Mouse (Mus musculus) cerebral cortex, adult 2 months (tissue): ENCODE results near the gene Rap1gds1.

Experiments
- WGBS: fragments of 180-500 bp; shearing (Covaris S2); methylation state at CpG from one replicate; pipeline ENCODE4 v1.1.7; 2018; 5-methylcytosine and 5-hydroxymethylcytosine counted together

Gene Rap1gds1

DNA sequence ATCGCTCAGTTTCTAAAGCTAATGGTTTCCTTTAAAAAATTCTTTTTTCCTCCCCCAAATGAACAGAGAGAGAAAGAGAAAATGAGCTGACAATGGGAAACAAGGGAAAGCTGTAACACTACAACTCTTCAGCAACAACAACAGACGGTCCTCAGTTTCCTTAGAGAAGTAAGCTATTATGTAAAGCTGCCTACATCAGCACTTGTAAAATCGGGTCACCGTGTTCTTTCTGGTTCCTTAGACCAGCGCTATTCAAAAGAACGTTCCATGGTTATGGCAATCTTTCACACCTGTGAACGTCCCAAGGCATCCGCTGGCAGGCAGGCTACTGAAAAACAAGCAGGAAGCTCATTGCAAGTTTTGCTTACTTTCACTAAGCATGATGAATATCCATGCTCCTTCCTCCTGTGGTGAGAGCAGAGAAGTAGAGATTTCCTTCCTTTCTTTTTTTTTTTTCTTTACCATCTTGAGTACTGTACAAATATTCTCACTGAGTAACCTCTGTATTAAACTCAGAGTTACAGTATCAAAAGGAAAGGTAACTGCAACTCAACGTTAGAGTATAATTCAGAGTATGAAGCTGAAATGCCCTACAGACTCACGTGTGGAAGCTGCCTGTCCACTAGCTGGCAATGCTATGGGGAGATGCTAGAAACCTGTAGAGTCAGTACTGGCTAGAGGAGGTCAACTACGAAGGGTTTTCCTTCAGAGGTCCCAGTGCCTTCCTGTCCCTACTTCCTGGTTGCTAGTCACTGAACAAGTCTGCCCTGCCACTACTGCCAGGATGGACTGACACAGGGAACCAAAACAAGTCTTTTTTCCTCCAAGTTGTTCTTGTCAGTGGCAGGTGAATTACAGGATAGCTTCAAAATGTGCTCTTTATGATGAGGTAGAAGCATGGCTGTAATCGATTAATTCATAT is 26.0 kb downstream of the Rap1gds1 start:
- WGBS = 54% methylated on average over 12 of the region's 12 CpGs

DNA sequence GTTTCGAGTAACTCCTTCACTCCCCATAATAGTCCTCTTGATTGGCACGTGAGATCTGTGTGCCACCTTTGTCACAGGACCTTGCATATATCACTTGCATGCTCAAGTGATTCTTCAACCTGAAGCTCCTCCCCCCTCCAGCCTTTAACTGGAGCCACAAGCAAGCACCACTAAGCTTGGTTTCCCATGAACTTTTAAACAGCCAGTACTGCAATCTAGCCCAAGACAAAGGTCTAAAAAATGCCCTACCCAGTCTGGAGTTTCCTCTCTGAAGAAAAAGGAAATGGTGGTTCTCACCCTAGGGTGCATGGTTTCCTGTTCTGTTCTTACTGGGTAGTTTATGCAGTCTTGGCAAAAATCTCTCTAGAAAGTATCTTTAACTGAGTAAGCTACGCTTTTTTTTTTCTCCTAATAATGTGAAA is 32.6 kb downstream of the Rap1gds1 start:
- 75% methylated on average over 3 of the region's 3 CpGs for WGBS

DNA sequence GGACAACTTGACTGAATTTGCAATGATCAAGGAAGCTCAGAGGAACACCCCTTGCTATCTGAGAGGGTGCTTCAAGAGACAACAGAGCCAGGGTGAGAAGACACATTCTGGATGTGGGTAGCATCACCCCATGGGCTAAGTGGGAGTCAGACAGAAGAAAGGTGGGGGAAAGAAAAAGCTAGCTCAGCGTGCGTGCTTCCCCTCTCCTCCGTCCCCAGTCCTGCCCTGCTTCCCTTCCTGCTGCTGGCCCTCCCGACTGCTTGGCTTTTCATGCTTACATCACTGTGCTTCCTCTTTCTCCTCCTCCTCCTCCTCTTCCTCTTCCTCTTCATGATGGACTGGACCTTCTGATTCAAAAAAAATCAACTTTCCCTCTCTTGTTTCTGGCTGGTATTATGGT is 33.1 kb downstream of the Rap1gds1 start:
- 73% methylated on average over 4 of the region's 4 CpGs for WGBS

GRCm38 (mm10) chr3:139037030-139037429 is 38.0 kb downstream of the Rap1gds1 start:
- 93% methylated on average over 4 of the region's 4 CpGs for WGBS

DNA sequence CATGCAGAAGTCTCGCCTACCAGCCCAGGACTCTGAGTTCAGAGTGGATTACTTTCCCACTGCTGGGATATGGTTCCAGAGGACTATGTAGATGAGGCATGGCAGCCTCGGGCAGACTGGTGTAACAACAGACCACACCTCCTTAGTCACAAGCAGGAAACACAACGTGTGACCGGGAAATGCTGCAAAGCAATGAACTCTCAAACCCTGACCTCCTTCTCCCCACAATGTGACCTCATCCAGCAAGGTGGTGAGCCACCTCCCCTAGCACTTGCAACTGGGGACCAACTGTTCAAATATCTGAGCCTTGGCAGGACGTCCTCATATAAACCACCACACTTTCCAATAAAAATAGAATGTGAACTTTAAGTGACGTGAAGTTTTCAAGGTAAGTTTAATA is 41.8 kb downstream of the Rap1gds1 start:
- WGBS = 80% methylated on average over 6 of the region's 6 CpGs

- WGBS = 51% methylated on average over 4 of the region's 4 CpGs
Observed at GRCm38 (mm10) chr3:139030644-139031227, 44.3 kb downstream of the Rap1gds1 start.

GRCm38 (mm10) chr3:139025077-139025476 is 49.9 kb downstream of the Rap1gds1 start:
- 49% methylated on average over 5 of the region's 5 CpGs for WGBS

DNA sequence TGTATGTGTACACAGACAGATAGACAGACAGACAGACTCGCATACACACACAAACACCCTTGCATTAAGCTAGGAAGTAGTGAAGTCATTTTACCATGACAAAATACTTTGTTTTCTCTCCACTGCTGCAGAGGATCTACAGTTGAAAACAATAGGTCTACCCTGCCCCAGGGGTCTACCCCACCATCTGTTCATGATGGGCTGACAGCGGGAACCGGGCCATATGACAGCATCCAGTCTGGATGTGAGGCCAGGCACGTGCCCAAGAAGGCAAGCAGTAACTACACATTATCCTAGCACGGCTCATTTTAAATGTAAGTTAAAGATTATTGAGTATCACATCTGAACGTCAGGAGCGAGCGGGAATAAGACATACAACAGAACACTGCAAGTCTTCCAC is 51.4 kb downstream of the Rap1gds1 start:
- 56% methylated on average over 8 of the region's 8 CpGs for WGBS

- WGBS = 39% methylated on average over 9 of the region's 9 CpGs
Observed at GRCm38 (mm10) chr3:139012352-139012751, 62.6 kb downstream of the Rap1gds1 start.

- 57% methylated on average over 6 of the region's 6 CpGs for WGBS
Observed at GRCm38 (mm10) chr3:139002774-139003173, 72.2 kb downstream of the Rap1gds1 start.

DNA sequence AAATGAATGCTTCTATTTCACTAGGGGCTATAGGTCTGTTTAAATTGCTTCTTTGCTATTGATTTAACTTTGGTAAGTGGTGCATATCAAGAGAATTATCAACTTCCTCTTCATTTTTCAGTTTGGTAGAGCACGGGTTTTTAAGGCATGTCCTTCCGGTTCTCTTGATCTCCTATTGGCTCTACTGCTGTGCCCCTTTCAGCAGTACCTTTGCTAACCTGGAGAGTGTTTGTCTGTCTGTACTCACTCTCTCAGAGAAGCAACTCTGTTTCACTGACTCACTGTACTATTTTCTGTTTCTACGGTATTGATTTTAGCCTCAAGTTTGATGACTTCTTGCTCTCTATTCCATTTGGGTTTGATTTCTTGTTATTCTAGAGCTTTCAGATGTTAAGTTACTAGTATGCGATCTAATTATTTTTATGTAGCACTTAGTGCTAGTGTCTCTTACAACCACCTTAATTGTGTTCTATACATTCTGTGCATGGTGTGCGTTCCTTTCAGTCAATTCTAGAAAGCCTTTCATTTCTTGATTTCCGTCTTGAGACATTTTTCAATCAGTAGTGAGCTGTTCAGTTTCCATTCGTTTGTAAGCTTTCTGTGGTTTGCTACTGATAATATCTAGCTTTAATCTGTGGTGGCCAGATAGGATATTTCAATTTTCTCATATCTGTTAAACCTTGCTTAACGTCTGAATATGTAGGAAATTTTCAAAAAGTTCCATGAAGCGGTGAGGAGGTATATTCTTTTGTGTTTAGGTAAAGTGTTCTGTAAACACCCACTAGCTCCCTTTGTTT is 74.7 kb downstream of the Rap1gds1 start:
- 88% methylated on average over 9 of the region's 9 CpGs for WGBS

- WGBS = 65% methylated on average over 5 of the region's 5 CpGs
Observed at GRCm38 (mm10) chr3:138993473-138993872, 81.5 kb downstream of the Rap1gds1 start.

DNA sequence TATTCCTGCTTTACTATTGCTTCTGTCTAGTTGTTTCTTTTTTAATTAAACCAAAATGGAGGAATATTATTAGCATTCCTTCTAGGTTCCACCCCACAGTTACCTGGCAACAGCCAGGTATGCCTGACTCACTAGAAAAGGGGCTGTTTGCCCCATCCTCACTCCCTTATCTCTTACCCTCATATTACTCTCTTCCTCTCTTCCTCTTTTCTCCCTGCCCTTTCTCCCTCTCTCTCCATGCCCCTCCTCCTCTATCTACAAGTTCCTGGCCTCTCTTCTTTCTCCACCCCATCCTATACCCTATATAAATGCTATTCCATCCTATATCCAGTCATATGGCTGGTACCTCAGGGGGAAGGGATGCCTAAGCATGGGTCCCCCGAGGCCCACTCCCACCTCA is 83.6 kb downstream of the Rap1gds1 start:
- 82% methylated on average over 1 of the region's 1 CpGs for WGBS

GRCm38 (mm10) chr3:138989141-138989540 is 85.9 kb downstream of the Rap1gds1 start:
- 93% methylated on average over 7 of the region's 7 CpGs for WGBS

GRCm38 (mm10) chr3:138988004-138988403 is 87.0 kb downstream of the Rap1gds1 start:
- WGBS = 47% methylated on average over 5 of the region's 5 CpGs

- 94% methylated on average over 6 of the region's 6 CpGs for WGBS
Observed at GRCm38 (mm10) chr3:138982249-138982648, 92.8 kb downstream of the Rap1gds1 start.

DNA sequence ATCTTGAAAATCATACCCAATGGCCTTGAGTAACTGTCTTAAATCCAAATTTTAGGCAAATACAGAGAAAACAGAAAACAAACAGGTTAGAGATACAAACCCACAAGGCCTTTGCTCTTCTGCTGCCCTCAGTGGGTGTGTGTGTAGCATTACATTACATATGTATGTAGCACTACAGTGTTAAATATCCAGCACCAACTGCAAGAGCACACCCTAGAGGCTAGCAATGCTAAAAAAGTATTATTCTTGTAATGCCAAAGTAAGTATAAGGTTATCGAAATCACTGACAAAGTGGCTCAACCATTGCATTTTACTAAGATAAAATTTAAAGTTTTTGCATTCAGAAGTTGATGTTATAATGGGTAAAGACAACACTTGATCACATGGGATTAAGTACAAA is 97.6 kb downstream of the Rap1gds1 start:
- WGBS = 90% methylated on average over 1 of the region's 1 CpGs

GRCm38 (mm10) chr3:138967627-138968026 is 107.4 kb downstream of the Rap1gds1 start:
- WGBS = 61% methylated on average over 9 of the region's 9 CpGs

GRCm38 (mm10) chr3:138958527-138958926 is 116.5 kb downstream of the Rap1gds1 start:
- WGBS = 88% methylated on average over 8 of the region's 8 CpGs

DNA sequence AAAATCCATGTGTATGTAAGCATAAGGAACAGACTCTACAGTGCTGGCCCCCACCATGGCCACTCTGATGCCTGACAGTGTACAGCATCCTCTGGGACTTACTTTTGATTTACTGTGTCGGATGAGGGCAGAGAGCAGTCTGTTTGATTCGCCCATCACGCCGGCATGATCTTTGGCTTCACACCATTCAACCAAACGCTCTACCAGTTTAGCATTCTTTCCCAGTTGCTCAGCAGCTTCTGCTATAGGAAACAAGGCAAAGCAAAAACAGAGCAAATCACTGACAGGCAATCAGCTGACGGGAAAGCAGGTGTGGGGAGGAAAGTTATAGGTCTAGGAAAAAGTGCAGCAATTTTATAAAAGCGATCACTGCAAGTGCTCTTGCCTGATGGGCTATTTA is 119.8 kb downstream of the Rap1gds1 start:
- 94% methylated on average over 7 of the region's 7 CpGs for whole genome bisulfite sequencing

DNA sequence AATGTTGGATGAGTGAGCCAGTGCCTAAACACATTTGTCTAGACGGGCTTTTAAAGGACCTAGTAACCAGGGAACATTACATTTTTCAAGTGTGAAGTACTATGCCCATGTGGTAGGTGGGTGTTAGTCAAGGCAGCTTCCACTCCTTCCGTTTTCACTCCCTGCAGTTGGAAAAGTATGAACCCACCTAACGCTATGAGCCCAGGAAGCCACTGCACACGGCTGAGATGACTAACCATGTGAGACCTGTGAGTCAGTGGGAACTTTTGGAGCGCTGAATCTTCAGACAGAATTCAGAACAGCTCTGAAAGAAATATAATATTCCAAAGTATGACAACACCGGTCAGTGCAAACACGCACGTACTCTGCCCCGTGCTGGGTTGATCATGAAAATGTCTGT is 125.9 kb downstream of the Rap1gds1 start:
- 60% methylated on average over 9 of the region's 9 CpGs for WGBS

- WGBS = 89% methylated on average over 3 of the region's 3 CpGs
Observed at GRCm38 (mm10) chr3:138945516-138945915, 129.5 kb downstream of the Rap1gds1 start.
